Mouse (Mus musculus): ENCODE results near the gene Ccin. TPM values are rescaled to one million over a fixed set of nuclear protein-coding genes. Genes with fewer than 3 reads are reported as not detected.

Ccin gene
- polyA plus RNA-seq, 1 experiment from 2014 or later = not detected

GRCm38 (mm10) chr4:43957846-43958461 is 25.3 kb upstream of the Ccin start:
- Histone ChIP-seq H3K27ac (replicated peaks; ENCODE audit: low read depth, low read length) (peak overlapping the region; percentile 83), H3K4me3 (ENCODE audit: low read depth, low read length) (peak overlapping the region; percentile 60), H3K27me3 (ENCODE audit: control insufficient read depth, insufficient read depth, low read length) (no peaks in the 10 kb centered on the region), H3K9ac (replicated peaks; ENCODE audit: low read length) (peak overlapping the region; percentile 74), H3K4me1 (ENCODE audit: control insufficient read depth, insufficient read depth, low read length) (peaks cover 7% of the 10 kb centered on the region), H3K9me3 (replicated peaks; ENCODE audit: control insufficient read depth, low read length) (no peaks in the 10 kb centered on the region), H3K36me3 (replicated peaks; ENCODE audit: control insufficient read depth, insufficient read depth, low read depth, low read length) (no peaks in the 10 kb centered on the region), H3K4me2 (ENCODE audit: low read depth, low read length) (peak overlapping the region; percentile 92)
- ATAC-seq (replicated peaks; ENCODE audit: insufficient number of reproducible peaks, low FRiP score, low TSS enrichment, low read depth) (peak; percentile 74), DNase-seq (ENCODE audit: low spot score) (peak; percentile 91)
- WGBS = under 1% methylated on average over 26 of the region's 26 CpGs

- no peak overlapping the region for H3K9ac ChIP-seq (replicated peaks; ENCODE audit: low read length)
- H3K4me2 ChIP-seq (ENCODE audit: low read depth, low read length) = no peak overlapping the region
- ATAC-seq (replicated peaks; ENCODE audit: insufficient number of reproducible peaks, low FRiP score, low TSS enrichment, low read depth) (no peak), DNase-seq (ENCODE audit: low spot score) (no peak)
- peaks cover 7% of the 10 kb centered on the region for H3K4me1 ChIP-seq (ENCODE audit: control insufficient read depth, insufficient read depth, low read length)
- no peaks in the 10 kb centered on the region for H3K9me3 ChIP-seq (replicated peaks; ENCODE audit: control insufficient read depth, low read length)
- H3K27ac ChIP-seq (replicated peaks; ENCODE audit: low read depth, low read length) = no peak overlapping the region
- H3K36me3 ChIP-seq (replicated peaks; ENCODE audit: control insufficient read depth, insufficient read depth, low read depth, low read length) = no peaks in the 10 kb centered on the region
- H3K27me3 ChIP-seq (ENCODE audit: control insufficient read depth, insufficient read depth, low read length) = no peaks in the 10 kb centered on the region
- WGBS = 63% methylated on average over 9 of the region's 9 CpGs
- H3K4me3 ChIP-seq (ENCODE audit: low read depth, low read length) = no peak overlapping the region
Observed at GRCm38 (mm10) chr4:43959523-43960179, 23.6 kb upstream of the Ccin start.

GRCm38 (mm10) chr4:43960207-43960606 is 23.1 kb upstream of the Ccin start:
- Histone ChIP-seq H3K27me3 (ENCODE audit: control insufficient read depth, insufficient read depth, low read length) (no peaks in the 10 kb centered on the region), H3K4me3 (ENCODE audit: low read depth, low read length) (no peak overlapping the region), H3K4me2 (ENCODE audit: low read depth, low read length) (no peak overlapping the region), H3K36me3 (replicated peaks; ENCODE audit: control insufficient read depth, insufficient read depth, low read depth, low read length) (no peaks in the 10 kb centered on the region), H3K4me1 (ENCODE audit: control insufficient read depth, insufficient read depth, low read length) (peaks cover 9% of the 10 kb centered on the region), H3K9me3 (replicated peaks; ENCODE audit: control insufficient read depth, low read length) (no peaks in the 10 kb centered on the region), H3K27ac (replicated peaks; ENCODE audit: low read depth, low read length) (no peak overlapping the region), H3K9ac (replicated peaks; ENCODE audit: low read length) (no peak overlapping the region)
- no peak for DNase-seq (ENCODE audit: low spot score)
- ATAC-seq (replicated peaks; ENCODE audit: insufficient number of reproducible peaks, low FRiP score, low TSS enrichment, low read depth) = no peak
- 94% methylated on average over 6 of the region's 6 CpGs for WGBS

GRCm38 (mm10) chr4:43964326-43964833 is 18.9 kb upstream of the Ccin start:
- Histone ChIP-seq H3K4me3 (ENCODE audit: low read depth, low read length) (no peak overlapping the region), H3K27me3 (ENCODE audit: control insufficient read depth, insufficient read depth, low read length) (no peaks in the 10 kb centered on the region), H3K4me2 (ENCODE audit: low read depth, low read length) (no peak overlapping the region), H3K9ac (replicated peaks; ENCODE audit: low read length) (no peak overlapping the region), H3K36me3 (replicated peaks; ENCODE audit: control insufficient read depth, insufficient read depth, low read depth, low read length) (no peaks in the 10 kb centered on the region), H3K27ac (replicated peaks; ENCODE audit: low read depth, low read length) (no peak overlapping the region), H3K9me3 (replicated peaks; ENCODE audit: control insufficient read depth, low read length) (no peaks in the 10 kb centered on the region), H3K4me1 (ENCODE audit: control insufficient read depth, insufficient read depth, low read length) (peaks cover 9% of the 10 kb centered on the region)
- DNase-seq (ENCODE audit: low spot score) (no peak), ATAC-seq (replicated peaks; ENCODE audit: insufficient number of reproducible peaks, low FRiP score, low TSS enrichment, low read depth) (no peak)
- 40% methylated on average over 2 of the region's 2 CpGs for WGBS

- H3K4me2 ChIP-seq (ENCODE audit: low read depth, low read length) = no peak overlapping the region
- DNase-seq (ENCODE audit: low spot score) = no peak
- H3K9ac ChIP-seq (replicated peaks; ENCODE audit: low read length) = no peak overlapping the region
- ATAC-seq (replicated peaks; ENCODE audit: insufficient number of reproducible peaks, low FRiP score, low TSS enrichment, low read depth) = no peak
- no peak overlapping the region for H3K27ac ChIP-seq (replicated peaks; ENCODE audit: low read depth, low read length)
- no peaks in the 10 kb centered on the region for H3K36me3 ChIP-seq (replicated peaks; ENCODE audit: control insufficient read depth, insufficient read depth, low read depth, low read length)
- no peaks in the 10 kb centered on the region for H3K27me3 ChIP-seq (ENCODE audit: control insufficient read depth, insufficient read depth, low read length)
- H3K9me3 ChIP-seq (replicated peaks; ENCODE audit: control insufficient read depth, low read length) = no peaks in the 10 kb centered on the region
- H3K4me3 ChIP-seq (ENCODE audit: low read depth, low read length) = no peak overlapping the region
- H3K4me1 ChIP-seq (ENCODE audit: control insufficient read depth, insufficient read depth, low read length) = peaks cover 10% of the 10 kb centered on the region
- 40% methylated on average over 4 of the region's 4 CpGs for WGBS
Observed at GRCm38 (mm10) chr4:43964951-43965684, 18.2 kb upstream of the Ccin start.

GRCm38 (mm10) chr4:43965856-43966535 is 17.3 kb upstream of the Ccin start:
- H3K4me2 ChIP-seq (ENCODE audit: low read depth, low read length) = no peak overlapping the region
- H3K36me3 ChIP-seq (replicated peaks; ENCODE audit: control insufficient read depth, insufficient read depth, low read depth, low read length) = no peaks in the 10 kb centered on the region
- no peaks in the 10 kb centered on the region for H3K27me3 ChIP-seq (ENCODE audit: control insufficient read depth, insufficient read depth, low read length)
- no peaks in the 10 kb centered on the region for H3K9me3 ChIP-seq (replicated peaks; ENCODE audit: control insufficient read depth, low read length)
- H3K27ac ChIP-seq (replicated peaks; ENCODE audit: low read depth, low read length) = no peak overlapping the region
- 80% methylated on average over 7 of the region's 7 CpGs for WGBS
- H3K4me3 ChIP-seq (ENCODE audit: low read depth, low read length) = no peak overlapping the region
- H3K9ac ChIP-seq (replicated peaks; ENCODE audit: low read length) = no peak overlapping the region
- DNase-seq (ENCODE audit: low spot score) = no peak
- H3K4me1 ChIP-seq (ENCODE audit: control insufficient read depth, insufficient read depth, low read length) = peaks cover 10% of the 10 kb centered on the region
- no peak for ATAC-seq (replicated peaks; ENCODE audit: insufficient number of reproducible peaks, low FRiP score, low TSS enrichment, low read depth)

- WGBS = 41% methylated on average over 13 of the region's 13 CpGs
- no peak overlapping the region for H3K4me3 ChIP-seq (ENCODE audit: low read depth, low read length)
- H3K4me1 ChIP-seq (ENCODE audit: control insufficient read depth, insufficient read depth, low read length) = peaks cover 10% of the 10 kb centered on the region
- DNase-seq (ENCODE audit: low spot score) (peak; percentile 20), ATAC-seq (replicated peaks; ENCODE audit: insufficient number of reproducible peaks, low FRiP score, low TSS enrichment, low read depth) (no peak)
- H3K27me3 ChIP-seq (ENCODE audit: control insufficient read depth, insufficient read depth, low read length) = no peaks in the 10 kb centered on the region
- no peaks in the 10 kb centered on the region for H3K9me3 ChIP-seq (replicated peaks; ENCODE audit: control insufficient read depth, low read length)
- no peak overlapping the region for H3K4me2 ChIP-seq (ENCODE audit: low read depth, low read length)
- no peaks in the 10 kb centered on the region for H3K36me3 ChIP-seq (replicated peaks; ENCODE audit: control insufficient read depth, insufficient read depth, low read depth, low read length)
- H3K9ac ChIP-seq (replicated peaks; ENCODE audit: low read length) = no peak overlapping the region
- 0 out of 2 replicates have a peak overlapping the region, but pooled peaks have one; percentile 56 for H3K27ac ChIP-seq (replicated peaks; ENCODE audit: low read depth, low read length)
Observed at GRCm38 (mm10) chr4:43968650-43969049, 14.6 kb upstream of the Ccin start.
